Mouse (Mus musculus) heart, postnatal 0 days (tissue): ENCODE data around the gene Map3k11.

Experiments used
- CTCF ChIP-seq: IDR thresholded peaks from 2 replicates; pipeline ENCODE4 v1.5.1; 2016; ENCODE audit warnings: antibody characterized with exemption, control low read depth, low read depth
- EP300 ChIP-seq: IDR thresholded peaks from 2 replicates; pipeline ENCODE4 v1.6.1; 2016; ENCODE audit warnings: antibody characterized with exemption, low read depth

GRCm38 (mm10) chr19:5686437-5686836, 2.1 kb upstream of the Map3k11 start:
- no peak for TF ChIP-seq CTCF
- TF ChIP-seq EP300, result no peak
